Mouse (Mus musculus) myocyte (in vitro differentiated cells): Measurements from ENCODE around the gene Ints4. TPM values are rescaled to one million over a fixed set of nuclear protein-coding genes. Genes with fewer than 3 reads are reported as not detected.
A peak's percentile ranks its signal among the peaks of the same experiment; 100 is the strongest.

Experiments
- H3K27me3 ChIP-seq: one replicate; pipeline ENCODE4 v1.6.1; 2011; ENCODE audit not compliant: control insufficient read depth, insufficient read depth, insufficient read length
- H3K36me3 ChIP-seq: one replicate; pipeline ENCODE4 v1.6.1; 2011; ENCODE audit not compliant: control insufficient read depth, insufficient read depth
- H3K4me2 ChIP-seq: one replicate; pipeline ENCODE4 v1.6.1; 2011; ENCODE audit warnings: low read depth, control low read depth
- H3K4me3 ChIP-seq: one replicate; pipeline ENCODE4 v1.5.1; 2011; ENCODE audit warnings: mild to moderate bottlenecking, control low read depth, moderate library complexity
- H3K79me2 ChIP-seq: one replicate; pipeline ENCODE4 v1.6.1; 2011; ENCODE audit not compliant: control insufficient read depth, insufficient read depth
- H3ac ChIP-seq: one replicate; pipeline ENCODE4 v1.6.1; 2011; ENCODE audit not compliant: control insufficient read depth, insufficient read length
- CEBPB ChIP-seq: IDR thresholded peaks from 2 replicates; pipeline ENCODE4 v1.6.1; 2011; ENCODE audit warnings: mild to moderate bottlenecking, moderate library complexity; ENCODE audit not compliant: poor library complexity, insufficient read depth, severe bottlenecking
- E2F4 ChIP-seq: IDR thresholded peaks from one replicate; pipeline ENCODE4 v1.6.1; 2011; ENCODE audit warnings: mild to moderate bottlenecking, control low read depth, moderate library complexity; ENCODE audit not compliant: insufficient read depth
- MAX ChIP-seq: IDR thresholded peaks from one replicate; pipeline ENCODE4 v1.6.1; 2011; ENCODE audit warnings: low read depth, mild to moderate bottlenecking, control low read depth
- MYOD1 ChIP-seq, 3 experiments: IDR thresholded peaks; one replicate each; pipeline ENCODE4 v1.6.1; 2011; ENCODE audit warnings: control low read depth in 2 of 3, low read depth in 2 of 3, mild to moderate bottlenecking in 2 of 3, moderate library complexity in 1 of 3; ENCODE audit not compliant: insufficient read length in 2 of 3, control insufficient read depth in 1 of 3
- MYOG ChIP-seq, 3 experiments: IDR thresholded peaks; one replicate each; pipeline ENCODE4 v1.6.1; 2011; ENCODE audit warnings: control low read depth in 2 of 3, low read depth in 2 of 3, mild to moderate bottlenecking in 2 of 3; ENCODE audit not compliant: insufficient read length in 2 of 3, control insufficient read depth in 1 of 3, insufficient read depth in 1 of 3
- POLR2A ChIP-seq: IDR thresholded peaks from one replicate; pipeline ENCODE4 v1.6.1; 2011; ENCODE audit warnings: low read depth, mild to moderate bottlenecking, control low read depth, moderate library complexity; ENCODE audit not compliant: insufficient read length
- POLR2AphosphoS2 ChIP-seq: IDR thresholded peaks from one replicate; pipeline ENCODE4 v1.6.1; 2011; ENCODE audit warnings: low read depth, control low read depth; ENCODE audit not compliant: insufficient read length
- REST ChIP-seq: IDR thresholded peaks from one replicate; pipeline ENCODE4 v1.6.1; 2011; ENCODE audit warnings: mild to moderate bottlenecking, control low read depth, moderate library complexity; ENCODE audit not compliant: insufficient read depth, insufficient read length
- SRF ChIP-seq: IDR thresholded peaks from one replicate; pipeline ENCODE4 v1.6.1; 2011; ENCODE audit warnings: low read depth; ENCODE audit not compliant: control insufficient read depth, insufficient read length
- TCF12 ChIP-seq: IDR thresholded peaks from one replicate; pipeline ENCODE4 v1.6.1; 2011; ENCODE audit warnings: mild to moderate bottlenecking, control low read depth; ENCODE audit not compliant: poor library complexity, insufficient read depth, severe bottlenecking
- TCF3 ChIP-seq: IDR thresholded peaks from one replicate; pipeline ENCODE4 v1.6.1; 2011; ENCODE audit warnings: low read depth, control low read depth; ENCODE audit not compliant: insufficient read length
- USF1 ChIP-seq: IDR thresholded peaks from one replicate; pipeline ENCODE4 v1.6.1; 2011; ENCODE audit warnings: low read depth, mild to moderate bottlenecking, control low read depth, moderate library complexity
- polyA plus RNA-seq: library from polyadenylated mRNA; unstranded; fragments of >200 nt; fragmentation: generic; extraction: Trizol; gene quantifications from one replicate; pipeline ENCODE4 v1.2.1, GENCODE M21; 2012; ENCODE audit warnings: missing spikeins

The Ints4 gene
- polyA plus RNA-seq, 1 experiment: 24.9 TPM

DNA sequence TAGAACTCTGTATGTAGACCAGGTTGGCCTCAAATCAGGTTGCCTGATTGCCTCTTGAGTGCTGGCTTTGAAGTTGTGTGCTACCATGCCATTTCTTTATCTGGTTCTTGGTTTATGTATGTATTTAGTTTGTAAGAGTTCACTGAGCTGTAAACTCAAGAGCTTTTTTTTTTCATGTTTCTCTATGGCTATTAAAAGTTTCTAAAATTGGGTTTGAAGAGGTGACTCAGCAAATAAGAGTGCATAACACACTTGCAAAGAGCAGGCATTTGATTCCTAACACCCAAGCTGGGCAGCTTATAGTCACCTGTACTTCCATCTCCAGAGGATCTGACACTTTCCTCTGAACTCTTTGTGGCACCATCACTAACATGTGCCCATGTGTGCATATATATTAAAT lies 14.3 kb downstream of the Ints4 start:
- H3ac ChIP-seq: no peak overlapping the region
- no peak for TF ChIP-seq SRF
- no peaks in the 10 kb centered on the region for H3K27me3 ChIP-seq
- H3K4me3 ChIP-seq: no peak overlapping the region
- H3K79me2 ChIP-seq: no peaks in the 10 kb centered on the region
- no peak overlapping the region for H3K4me2 ChIP-seq
- H3K36me3 ChIP-seq: peaks cover 4% of the 10 kb centered on the region

DNA sequence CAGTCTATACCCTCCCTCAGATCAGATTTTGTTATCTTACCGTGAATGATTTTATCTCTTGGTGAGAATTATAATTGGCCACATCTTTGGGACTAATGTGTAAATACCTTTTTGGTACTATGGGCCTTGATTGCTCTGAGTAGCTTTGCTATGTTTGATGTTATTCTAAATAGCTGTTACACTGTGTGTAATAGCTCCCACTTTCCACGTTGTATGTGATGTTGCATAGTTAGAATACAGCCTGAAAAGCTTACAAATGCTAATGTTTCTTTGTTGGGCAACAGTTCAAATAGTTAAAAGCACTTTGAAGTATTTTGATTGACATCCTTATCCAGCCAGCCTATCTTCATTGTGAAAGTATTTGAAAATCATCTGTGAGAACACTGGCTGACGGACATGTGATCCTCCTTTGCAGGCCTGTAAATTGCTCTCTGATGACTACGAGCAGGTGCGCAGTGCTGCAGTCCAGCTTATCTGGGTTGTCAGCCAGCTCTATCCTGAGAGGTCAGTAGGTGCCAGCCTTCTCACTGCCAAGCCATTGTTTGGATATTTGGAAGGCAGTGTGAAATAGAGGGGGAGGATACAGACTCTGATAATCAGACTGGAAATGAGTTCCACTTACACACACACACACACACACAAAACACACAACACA lies 19.9 kb downstream of the Ints4 start:
- H3K27me3 ChIP-seq: no peaks in the 10 kb centered on the region
- H3ac ChIP-seq: no peak overlapping the region
- TF ChIP-seq POLR2A (no peak), CEBPB (no peak), MYOD1 (IDR thresholded peaks at IDR 0.05; ENCODE audit: control insufficient read depth in 1 of 3, insufficient read length in 2 of 3, low read depth in 2 of 3) (peak; percentile 61 to 88 (median 87))
- H3K4me3 ChIP-seq: no peak overlapping the region
- H3K36me3 ChIP-seq: no peaks in the 10 kb centered on the region
- H3K79me2 ChIP-seq: no peaks in the 10 kb centered on the region
- H3K4me2 ChIP-seq: no peak overlapping the region

DNA sequence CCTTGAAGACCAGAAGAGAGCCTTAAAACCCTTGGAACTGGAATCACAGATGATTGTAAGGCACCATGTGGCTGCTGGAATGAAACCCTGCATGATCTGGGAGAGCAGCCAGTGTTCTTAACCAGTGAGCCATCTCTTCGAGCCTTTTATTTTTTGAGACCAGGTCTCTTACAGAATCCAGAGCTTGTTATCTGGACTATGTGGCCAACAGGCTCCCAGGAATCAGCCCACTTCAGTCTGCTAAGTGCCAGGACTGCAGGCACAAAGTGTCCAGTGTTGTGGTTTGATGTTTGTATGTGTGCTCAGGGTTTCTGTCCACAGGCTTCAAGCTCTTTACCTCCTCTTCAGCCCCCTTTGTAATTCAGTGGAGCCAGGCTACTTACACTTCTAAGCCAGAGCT lies 34.0 kb downstream of the Ints4 start:
- no peak overlapping the region for H3ac ChIP-seq
- H3K36me3 ChIP-seq: peaks cover 20% of the 10 kb centered on the region

DNA sequence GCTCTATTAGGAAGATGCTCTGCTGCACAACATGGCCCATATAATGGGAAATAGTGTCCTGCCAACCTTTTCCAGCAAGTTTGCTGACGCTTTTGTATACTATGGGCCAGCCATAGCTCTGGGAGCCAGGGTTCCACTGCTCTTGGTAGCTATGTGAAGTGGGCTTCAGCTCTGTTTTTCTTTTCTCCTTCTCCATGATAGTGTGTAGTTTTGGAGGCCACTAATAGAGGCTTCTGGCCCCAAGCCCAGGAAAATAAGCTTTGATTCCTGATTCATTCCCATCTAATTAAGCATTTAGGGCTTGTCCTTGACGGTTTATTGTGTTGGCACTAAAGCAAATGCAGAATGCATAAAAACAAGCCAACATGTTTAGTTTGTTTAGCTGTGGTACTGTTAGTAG lies 39.2 kb downstream of the Ints4 start:
- Histone ChIP-seq H3ac (no peak overlapping the region), H3K36me3 (peaks cover 20% of the 10 kb centered on the region), H3K4me3 (no peak overlapping the region), H3K27me3 (no peaks in the 10 kb centered on the region), H3K4me2 (no peak overlapping the region), H3K79me2 (no peaks in the 10 kb centered on the region)
- TF ChIP-seq E2F4 (no peak), USF1 (no peak), TCF12 (no peak), REST (no peak), TCF3 (no peak), POLR2A (no peak), CEBPB (no peak)

More for the DNA sequence above, 34.0 kb downstream of the Ints4 start:
- TF ChIP-seq SRF: no peak
- no peak for TF ChIP-seq POLR2AphosphoS2
- TF ChIP-seq POLR2A: no peak
- no peak for TF ChIP-seq MYOG (IDR thresholded peaks at IDR 0.05; ENCODE audit: control insufficient read depth in 1 of 3, insufficient read depth in 1 of 3, insufficient read length in 2 of 3, low read depth in 2 of 3)
- no peak for TF ChIP-seq MYOD1 (IDR thresholded peaks at IDR 0.05; ENCODE audit: control insufficient read depth in 1 of 3, insufficient read length in 2 of 3, low read depth in 2 of 3)
- TF ChIP-seq TCF12: no peak
- TF ChIP-seq USF1: no peak
- no peak for TF ChIP-seq REST
- no peak for TF ChIP-seq E2F4
- H3K4me2 ChIP-seq: no peak overlapping the region
- H3K4me3 ChIP-seq: no peak overlapping the region
- H3K79me2 ChIP-seq: no peaks in the 10 kb centered on the region
- no peaks in the 10 kb centered on the region for H3K27me3 ChIP-seq

DNA sequence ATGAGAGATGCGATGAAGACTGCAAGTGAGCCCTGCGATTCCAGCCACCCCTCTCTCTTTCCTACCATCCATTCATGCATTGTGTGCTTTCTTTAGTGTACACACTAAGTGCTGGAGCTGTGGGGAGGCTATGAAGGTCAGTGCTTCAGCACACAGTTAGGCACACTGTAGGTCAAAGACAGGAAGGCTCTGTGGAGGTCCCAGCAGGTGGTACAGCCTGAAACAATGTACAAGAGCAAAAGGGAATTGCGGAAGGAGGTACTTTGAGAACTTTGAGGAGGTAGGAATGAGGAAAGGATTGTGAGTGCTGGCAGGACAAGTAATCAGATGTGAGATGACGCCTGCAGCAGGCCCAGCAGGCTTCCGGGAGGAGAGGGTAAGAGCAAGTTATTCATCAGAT lies 54.8 kb downstream of the Ints4 start:
- Histone ChIP-seq H3K27me3 (no peaks in the 10 kb centered on the region), H3K4me3 (no peak overlapping the region), H3K36me3 (peaks cover 11% of the 10 kb centered on the region), H3K4me2 (no peak overlapping the region), H3ac (no peak overlapping the region), H3K79me2 (no peaks in the 10 kb centered on the region)
- no peak for TF ChIP-seq E2F4
- TF ChIP-seq POLR2AphosphoS2: no peak
- TF ChIP-seq TCF12: no peak
- TF ChIP-seq MAX: no peak
- no peak for TF ChIP-seq USF1
- no peak for TF ChIP-seq POLR2A
- TF ChIP-seq SRF: no peak
- no peak for TF ChIP-seq TCF3
- TF ChIP-seq REST: no peak
- no peak for TF ChIP-seq MYOG (IDR thresholded peaks at IDR 0.05; ENCODE audit: control insufficient read depth in 1 of 3, insufficient read depth in 1 of 3, insufficient read length in 2 of 3, low read depth in 2 of 3)
- no peak for TF ChIP-seq MYOD1 (IDR thresholded peaks at IDR 0.05; ENCODE audit: control insufficient read depth in 1 of 3, insufficient read length in 2 of 3, low read depth in 2 of 3)
- no peak for TF ChIP-seq CEBPB
